Mouse (Mus musculus) neural tube, embryonic 10.5 days (tissue): ENCODE data around the gene Fibin.

ENCODE experiments used
- DNase-seq: peaks from one replicate; pipeline ENCODE4 v3.0.0-alpha.2; 2017; ENCODE audit warnings: low spot score; ENCODE audit errors: extremely low spot score

Gene Fibin

GRCm38 (mm10) chr2:110314509-110315155 is 48.4 kb downstream of the Fibin start, which contains the start of gene Bbox1:
TSS of gene Bbox1 (minus strand) at chr2:110314560.
- DNase-seq: no peak

GRCm38 (mm10) chr2:110314074-110314473 is 48.9 kb downstream of the Fibin start:
- no peak for DNase-seq

- no peak for DNase-seq
Observed at GRCm38 (mm10) chr2:110313305-110313824, 49.6 kb downstream of the Fibin start.
